14 mouse cellular contexts compared by ENCODE assay signal in the genomic region with DNA sequence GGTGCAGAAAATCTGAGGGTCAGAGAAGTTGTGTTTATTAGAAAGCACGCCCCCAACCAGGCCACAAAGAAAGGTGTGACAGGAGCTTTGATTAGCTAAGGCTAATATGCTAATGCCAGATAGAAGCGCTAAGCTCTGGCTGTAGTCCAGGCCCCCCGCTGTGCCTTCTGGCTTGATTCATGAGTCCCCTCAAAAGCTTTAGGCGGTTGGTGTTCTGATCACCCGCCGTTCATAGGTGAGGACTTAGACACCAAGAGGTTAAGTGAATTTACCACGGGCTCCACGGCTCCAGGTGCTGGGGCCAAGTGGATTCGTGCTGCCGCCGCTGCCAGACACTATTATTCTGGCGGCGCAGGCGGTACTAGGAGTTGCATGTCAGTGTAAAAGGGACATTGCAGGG.
DNase-seq lines count a peak whose midpoint lies in the region; ATAC-seq and TF ChIP-seq lines count a peak whose summit lies in the region.
"Had no signal": no experiment of that assay in that cellular context is flagged by ENCODE, and none has a peak within 500 bp of the region (broad histone marks: within the 10 kb centered on the region; RNA-seq: fewer than 3 reads in every experiment).

No protein-coding gene starts in this region.

- H3K4me3 ChIP-seq in neural tube, embryonic 11.5 days (ENCODE audit: low read depth, low read length), result no peak overlapping the region
- no peak overlapping the region for H3K4me3 ChIP-seq in hindbrain, postnatal 0 days (ENCODE audit: low read length)
- H3K4me3 ChIP-seq: embryonic facial prominence, embryonic 15.5 days; megakaryocyte, embryonic 14.5 days had no signal

- no peak overlapping the region for H3K4me2 ChIP-seq in neural tube, embryonic 11.5 days (ENCODE audit: low read depth)
- peak overlapping the region; percentile 6; the same call in 1 of the 2 replicates for H3K4me2 ChIP-seq in hindbrain, postnatal 0 days (ENCODE audit: low read depth, low read length)
- H3K4me2 ChIP-seq: embryonic facial prominence, embryonic 15.5 days had no signal

- ATAC-seq in neural tube, embryonic 11.5 days (ENCODE audit: insufficient read depth, low FRiP score, low TSS enrichment), result 0 out of 2 replicates have a peak, but pooled peaks have one; percentile 35
- no peak for ATAC-seq in hindbrain, postnatal 0 days

- H3K27ac ChIP-seq in neural tube, embryonic 11.5 days (ENCODE audit: low read depth, low read length), result no peak overlapping the region
- H3K27ac ChIP-seq in hindbrain, postnatal 0 days, result no peak overlapping the region
- H3K27ac ChIP-seq: embryonic facial prominence, embryonic 15.5 days; liver, embryonic 14.5 days had no signal

- no peaks in the 10 kb centered on the region for H3K36me3 ChIP-seq in neural tube, embryonic 11.5 days (ENCODE audit: control insufficient read depth, insufficient read depth, low read length)
- no peaks in the 10 kb centered on the region for H3K36me3 ChIP-seq in hindbrain, postnatal 0 days (ENCODE audit: insufficient read depth, low read length)
- H3K36me3 ChIP-seq: embryonic facial prominence, embryonic 15.5 days had no signal

- no peaks in the 10 kb centered on the region for H3K9me3 ChIP-seq in neural tube, embryonic 11.5 days (ENCODE audit: control insufficient read depth, low read length)
- H3K9me3 ChIP-seq in hindbrain, postnatal 0 days (ENCODE audit: low read length), result no peaks in the 10 kb centered on the region
- H3K9me3 ChIP-seq: embryonic facial prominence, embryonic 15.5 days; megakaryocyte, embryonic 14.5 days had no signal

- no peaks in the 10 kb centered on the region for H3K27me3 ChIP-seq in neural tube, embryonic 11.5 days (ENCODE audit: control insufficient read depth, insufficient read depth, low read length)
- no peaks in the 10 kb centered on the region for H3K27me3 ChIP-seq in hindbrain, postnatal 0 days (ENCODE audit: insufficient read depth, low read length)
- H3K27me3 ChIP-seq: embryonic facial prominence, embryonic 15.5 days had no signal

- no peaks in the 10 kb centered on the region for H3K4me1 ChIP-seq in neural tube, embryonic 11.5 days (ENCODE audit: control insufficient read depth, insufficient read depth, low read length)
- 0 out of 2 replicates have a peak, but pooled peaks cover 8% of the 10 kb centered on the region for H3K4me1 ChIP-seq in hindbrain, postnatal 0 days (ENCODE audit: insufficient read depth, low read length)
- H3K4me1 ChIP-seq: embryonic facial prominence, embryonic 15.5 days had no signal

- 4% methylated on average over 14 of the region's 14 CpGs for WGBS in neural tube, embryonic 11.5 days
- 4% methylated on average over 14 of the region's 14 CpGs for WGBS in hindbrain, postnatal 0 days

- no peak for TF ChIP-seq CTCF in hindbrain, postnatal 0 days (IDR thresholded peaks at IDR 0.05; ENCODE audit: low read depth)

- peak; percentile 63 for DNase-seq in neural tube, embryonic 11.5 days (ENCODE audit: low spot score)
- no peak for DNase-seq in neural tube, embryonic 10.5 days (ENCODE audit: extremely low spot score, low spot score)
- DNase-seq in cerebellum, postnatal 36 days, result peak; percentile 79 to 81
- DNase-seq in hindbrain, postnatal 0 days (ENCODE audit: low spot score), result peak; percentile 76
- peak; percentile 80 for DNase-seq in retina, postnatal 1 day
- DNase-seq in heart, adult 18-20 months, result no peak
- no peak for DNase-seq in left cerebral cortex, adult 9 months (ENCODE audit: low spot score in 2 of 2)
- DNase-seq in ovary, postnatal 36 days (ENCODE audit: low spot score), result no peak
- DNase-seq: adrenal gland, adult 2 months; heart, adult 11 months; kidney, adult 18-20 months had no signal

- no peak overlapping the region for H3K9ac ChIP-seq in neural tube, embryonic 11.5 days (ENCODE audit: low read length)
- H3K9ac ChIP-seq in hindbrain, postnatal 0 days (replicated peaks; ENCODE audit: low read length), result no peak overlapping the region
- H3K9ac ChIP-seq: embryonic facial prominence, embryonic 15.5 days; liver, embryonic 14.5 days had no signal

Comparison
In these comparisons a context has a peak if more than half of its experiments do, and no peak if none do; other contexts are left out.
1. DNase-seq: peak in neural tube, embryonic 11.5 days (single experiment), cerebellum, postnatal 36 days (2 of 2), hindbrain, postnatal 0 days (single experiment) and retina, postnatal 1 day (single experiment); none in neural tube, embryonic 10.5 days (single experiment), heart, adult 18-20 months (0 of 2), left cerebral cortex, adult 9 months (0 of 2) and ovary, postnatal 36 days (single experiment).